Mouse (Mus musculus): Measurements from ENCODE around the gene Gm21083.
"Not testable (repeated sequence)": the region's sequence is repeated elsewhere in the genome, so short reads cannot be mapped to it uniquely, and the experiment has no call there.

Gm21083 gene

GRCm38 (mm10) chr5:15577033-15577432 lies at the start of gene Gm21083:
Gene Gm21083 (plus strand): TSS chr5:15577333.
- DNase-seq (ENCODE audit: low read depth, low spot score): not testable (repeated sequence)

DNA sequence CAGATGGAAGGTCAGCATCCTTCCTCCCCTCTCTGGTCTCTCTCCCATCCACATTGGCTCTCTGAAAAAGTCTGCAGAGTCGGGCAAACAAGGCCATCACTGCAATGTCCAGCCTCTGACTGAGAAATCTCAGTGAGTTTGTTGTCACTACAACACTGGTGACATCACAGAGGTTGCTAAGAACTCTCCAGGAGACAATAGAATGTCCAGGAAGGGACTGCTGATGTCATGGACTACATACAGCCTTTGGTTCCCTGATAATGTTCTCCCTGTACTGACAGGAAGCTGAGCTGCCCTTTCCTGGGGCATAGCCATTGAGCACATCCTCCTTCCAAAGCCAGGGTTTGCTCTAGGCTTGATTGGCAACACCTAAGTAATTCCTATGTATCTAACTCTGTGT lies 48.0 kb upstream of the Gm21083 start, which contains the start of gene Gm21190:
Gene Gm21190, minus strand, starts transcription at position 101 of the 400 bp plus-strand sequence.
- not testable (repeated sequence) for DNase-seq (ENCODE audit: low read depth, low spot score)

DNA sequence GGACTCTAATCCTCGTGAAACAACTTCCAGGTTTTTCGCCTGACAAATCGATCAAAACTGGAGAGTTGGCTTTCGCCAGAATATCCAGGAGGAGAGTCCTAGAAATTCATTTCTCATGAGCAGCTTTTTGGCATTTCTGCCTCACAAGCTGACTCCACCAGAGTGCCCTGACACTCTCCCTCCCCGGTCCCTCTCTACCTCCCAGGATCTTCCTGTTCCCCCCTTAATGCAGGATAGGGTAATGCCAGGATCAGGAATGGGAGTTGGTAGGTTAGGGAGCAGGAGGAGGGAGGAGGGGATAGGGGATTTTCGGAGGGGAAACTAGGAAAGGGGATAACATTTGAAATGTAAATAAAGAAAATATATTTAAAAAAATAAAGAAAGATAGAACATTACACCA lies 28.5 kb upstream of the Gm21083 start:
- DNase-seq (ENCODE audit: low read depth, low spot score): not testable (repeated sequence)

- not testable (repeated sequence) for DNase-seq (ENCODE audit: low read depth, low spot score)
Measured at GRCm38 (mm10) chr5:15549134-15549533, 28.0 kb upstream of the Gm21083 start.

DNA sequence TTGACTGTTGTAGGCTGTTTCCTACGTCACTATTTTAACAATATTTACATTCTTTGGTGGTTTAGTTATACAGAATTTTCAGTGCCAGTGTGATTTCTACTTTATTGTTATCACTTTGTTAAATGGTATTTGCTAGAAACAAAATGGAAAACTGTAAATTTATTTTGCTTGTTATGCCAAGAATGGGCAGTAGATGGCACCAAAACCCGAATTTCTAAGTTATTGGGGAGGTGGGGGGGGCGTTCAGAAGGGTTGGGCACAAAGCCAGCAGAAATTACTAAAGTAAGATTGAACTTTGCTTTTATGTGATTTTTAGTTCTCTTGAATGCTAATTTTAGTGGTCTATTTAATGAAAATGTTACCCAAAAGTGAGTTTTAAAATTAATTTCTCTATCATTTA lies 27.5 kb upstream of the Gm21083 start:
- not testable (repeated sequence) for DNase-seq (ENCODE audit: low read depth, low spot score)

- DNase-seq (ENCODE audit: low read depth, low spot score): not testable (repeated sequence)
Measured at GRCm38 (mm10) chr5:15558654-15559053, 18.5 kb upstream of the Gm21083 start.

- not testable (repeated sequence) for DNase-seq (ENCODE audit: low read depth, low spot score)
Measured at GRCm38 (mm10) chr5:15561425-15562264, 15.5 kb upstream of the Gm21083 start.

DNA sequence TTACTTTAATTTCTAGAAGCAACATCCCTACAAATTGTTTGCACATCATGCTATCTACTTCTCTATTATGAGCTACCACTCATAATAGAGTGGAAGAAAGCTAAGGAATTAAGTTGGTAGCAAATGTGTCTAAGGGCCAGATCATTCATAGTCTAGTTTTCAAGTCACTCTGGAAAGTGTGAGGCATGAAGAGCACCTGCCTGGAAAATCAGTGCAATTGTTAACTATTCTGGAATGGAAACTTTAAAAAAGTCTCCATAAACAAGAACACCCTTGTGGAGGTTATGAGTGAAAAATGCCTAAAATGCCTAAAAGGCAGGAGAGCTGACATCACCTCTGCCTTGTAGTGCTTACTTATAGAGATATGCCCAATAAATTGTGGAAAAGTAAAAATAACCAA lies 3.4 kb upstream of the Gm21083 start:
- DNase-seq (ENCODE audit: low read depth, low spot score): not testable (repeated sequence)

GRCm38 (mm10) chr5:15586351-15586750 lies 9.2 kb downstream of the Gm21083 start:
- not testable (repeated sequence) for DNase-seq (ENCODE audit: low read depth, low spot score)

GRCm38 (mm10) chr5:15588291-15588690 lies 11.2 kb downstream of the Gm21083 start:
- not testable (repeated sequence) for DNase-seq (ENCODE audit: low read depth, low spot score)

DNA sequence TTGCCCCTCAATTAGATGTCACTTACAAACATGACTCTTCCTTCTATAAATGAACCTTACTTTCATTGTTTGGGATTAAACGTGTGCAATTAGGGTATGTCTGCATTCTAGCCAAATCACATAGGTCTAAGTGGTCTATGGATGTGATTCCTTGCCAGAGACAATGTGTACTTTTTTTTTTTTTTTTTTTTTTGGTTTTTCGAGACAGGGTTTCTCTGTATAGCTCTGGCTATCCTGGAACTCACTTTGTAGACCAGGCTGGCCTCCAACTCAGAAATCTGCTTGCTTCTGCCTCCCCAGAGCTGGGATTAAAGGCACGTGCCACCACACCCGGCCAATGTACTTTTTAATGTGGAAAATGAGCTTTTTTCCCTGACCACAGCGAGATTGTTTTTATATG lies 13.5 kb downstream of the Gm21083 start:
- DNase-seq (ENCODE audit: low read depth, low spot score): not testable (repeated sequence)

GRCm38 (mm10) chr5:15591577-15591976 lies 14.4 kb downstream of the Gm21083 start:
- not testable (repeated sequence) for DNase-seq (ENCODE audit: low read depth, low spot score)

DNA sequence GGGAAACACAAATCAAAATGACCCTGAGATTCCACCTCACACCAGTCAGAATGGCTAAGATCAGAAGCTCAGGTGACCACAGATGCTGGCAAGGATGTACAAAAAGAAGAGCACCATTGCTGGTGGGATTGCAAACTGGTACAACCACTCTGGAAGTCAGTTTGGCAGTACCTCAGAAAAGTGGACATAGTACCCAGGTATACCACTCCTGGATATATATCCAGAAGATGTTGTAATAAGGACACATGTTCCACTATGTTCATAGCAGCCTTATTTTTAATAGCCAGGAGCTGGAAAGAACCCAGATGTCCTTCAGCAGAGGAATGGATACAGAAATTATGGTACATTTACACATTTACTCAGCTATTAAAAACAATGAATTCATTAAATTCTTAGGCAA lies 21.7 kb downstream of the Gm21083 start:
- not testable (repeated sequence) for DNase-seq (ENCODE audit: low read depth, low spot score)

DNA sequence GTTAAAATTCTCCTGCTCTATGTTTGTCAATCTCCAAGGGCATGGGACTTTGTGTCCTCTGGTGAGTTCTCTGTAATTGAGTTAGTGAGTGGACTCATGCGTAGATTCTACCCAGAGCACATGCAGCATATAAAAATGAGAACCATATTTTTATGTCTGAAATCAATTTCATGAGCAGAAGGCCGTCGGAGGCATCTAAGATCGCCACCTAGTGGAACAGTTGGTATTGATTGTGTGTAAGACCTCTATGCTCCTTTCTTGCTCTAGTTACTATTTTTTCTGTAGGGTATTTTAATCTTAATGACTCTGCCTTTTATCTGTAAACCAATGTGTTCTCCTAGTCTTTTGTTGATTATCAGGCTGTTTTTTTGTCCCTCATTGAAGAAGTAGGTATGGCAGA lies 23.2 kb downstream of the Gm21083 start:
- not testable (repeated sequence) for DNase-seq (ENCODE audit: low read depth, low spot score)

GRCm38 (mm10) chr5:15601481-15601880 lies 24.3 kb downstream of the Gm21083 start:
- DNase-seq (ENCODE audit: low read depth, low spot score): not testable (repeated sequence)

DNA sequence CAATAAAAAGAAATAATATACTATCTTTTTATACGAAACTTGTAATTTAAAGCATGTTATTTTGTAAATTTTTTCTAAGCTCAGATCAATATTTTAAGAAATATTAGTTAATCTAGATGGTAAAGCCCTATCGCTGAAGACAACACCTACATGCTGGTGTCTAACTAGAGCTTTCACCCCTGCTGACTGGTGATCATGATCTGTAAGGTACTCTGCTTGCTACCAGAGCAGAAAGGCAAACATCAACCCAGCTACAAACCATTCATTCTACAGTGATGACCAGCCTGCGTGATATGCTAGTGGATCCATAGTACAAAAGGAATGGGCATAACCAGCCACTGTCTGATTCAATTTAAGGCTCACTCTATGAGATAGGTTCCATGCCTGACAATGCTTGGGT lies 24.8 kb downstream of the Gm21083 start:
- DNase-seq (ENCODE audit: low read depth, low spot score): not testable (repeated sequence)

- not testable (repeated sequence) for DNase-seq (ENCODE audit: low read depth, low spot score)
Measured at GRCm38 (mm10) chr5:15602424-15602947, 25.4 kb downstream of the Gm21083 start.

GRCm38 (mm10) chr5:15603008-15603407 lies 25.9 kb downstream of the Gm21083 start:
- DNase-seq (ENCODE audit: low read depth, low spot score): not testable (repeated sequence)

GRCm38 (mm10) chr5:15603585-15603984 lies 26.5 kb downstream of the Gm21083 start:
- DNase-seq (ENCODE audit: low read depth, low spot score): not testable (repeated sequence)

GRCm38 (mm10) chr5:15606677-15607076 lies 29.5 kb downstream of the Gm21083 start:
- DNase-seq (ENCODE audit: low read depth, low spot score): not testable (repeated sequence)

DNA sequence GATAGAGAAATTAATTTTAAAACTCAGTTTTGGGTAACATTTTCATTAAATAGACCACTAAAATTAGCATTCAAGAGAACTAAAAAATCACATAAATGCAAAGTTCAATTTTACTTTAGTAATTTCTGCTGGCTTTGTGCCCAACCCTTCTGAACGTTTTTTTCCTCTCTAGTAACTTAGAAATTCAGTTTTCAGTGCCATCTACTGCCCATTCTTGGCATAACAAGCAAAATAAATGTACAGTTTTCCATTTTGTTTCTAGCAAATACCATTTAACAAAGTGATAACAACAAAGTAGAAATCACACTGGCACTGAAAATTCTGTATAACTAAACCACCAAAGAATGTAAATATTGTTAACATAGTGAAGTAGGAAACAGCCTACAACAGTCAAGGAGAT lies 33.6 kb downstream of the Gm21083 start:
- DNase-seq (ENCODE audit: low read depth, low spot score): not testable (repeated sequence)

DNA sequence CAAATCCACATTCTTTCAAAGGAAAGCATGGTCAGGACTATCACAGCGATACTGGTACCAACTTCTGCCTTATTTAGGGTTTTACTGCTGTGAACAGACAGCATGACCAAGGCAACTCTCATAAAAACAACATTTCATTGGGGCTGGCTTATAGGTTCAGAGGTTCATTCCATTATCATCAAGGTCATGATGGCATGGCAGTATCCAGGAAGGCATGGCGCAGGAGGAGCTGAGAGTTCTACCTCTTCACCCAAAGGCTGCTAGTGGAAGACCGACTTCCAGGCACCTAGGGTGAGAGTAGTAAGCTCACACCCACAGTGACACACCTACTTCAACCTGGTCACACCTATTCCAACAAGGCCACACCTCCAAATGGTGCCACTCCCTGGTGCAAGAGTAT lies 39.1 kb downstream of the Gm21083 start:
- not testable (repeated sequence) for DNase-seq (ENCODE audit: low read depth, low spot score)

DNA sequence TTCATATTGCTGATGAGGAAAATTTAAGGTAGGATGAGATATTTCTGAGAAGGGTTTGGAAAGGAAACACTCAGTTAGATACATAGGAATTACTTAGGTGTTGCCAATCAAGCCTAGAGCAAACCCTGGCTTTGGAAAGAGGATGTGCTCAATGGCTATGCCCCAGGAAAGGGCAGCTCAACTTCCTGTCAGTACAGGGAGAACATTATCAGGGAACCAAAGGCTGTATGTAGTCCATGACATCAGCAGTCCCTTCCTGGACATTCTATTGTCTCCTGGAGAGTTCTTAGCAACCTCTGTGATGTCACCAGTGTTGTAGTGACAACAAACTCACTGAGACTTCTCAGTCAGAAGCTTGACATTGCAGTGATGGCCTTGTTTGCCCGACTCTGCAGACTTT lies 41.6 kb downstream of the Gm21083 start, which contains the start of gene Speer4d:
Gene Speer4d, plus strand, starts transcription at position 301 of the 400 bp plus-strand sequence.
- DNase-seq (ENCODE audit: low read depth, low spot score): not testable (repeated sequence)

All from CD4-positive helper T cell, adult 2 months (primary cell).